Mouse (Mus musculus): Measurements from ENCODE around the gene Trim11.

- TF ChIP-seq CTCF (IDR thresholded peaks at IDR 0.05; ENCODE audit: low read depth, low read length) (no peak), POLR2A (IDR thresholded peaks at IDR 0.05; ENCODE audit: borderline replicate concordance, low read depth, low read length) (no peak)
These were observed 22.0 kb upstream of the Trim11 start for GRCm38 (mm10) chr11:58955868-58956257.
